Mouse (Mus musculus) gastrocnemius, postnatal 25 days (tissue): ENCODE data around the gene Rpl36a-ps1. TPM values are rescaled to one million over a fixed set of nuclear protein-coding genes. Genes with fewer than 3 reads are reported as not detected.

ENCODE experiments used
- DNase-seq: peaks from one replicate; pipeline ENCODE4 v3.0.0; 2022
- total RNA-seq, 2 experiments: library from RNA; stranded (reverse); gene quantifications; 1 replicate in 1 of 2; 2 replicates in 1 of 2; pipeline ENCODE4 v1.2.3; 2021

Gene Rpl36a-ps1
- total RNA-seq, 2 experiments from 2014 or later: 1.5 to 2.7 TPM

DNA sequence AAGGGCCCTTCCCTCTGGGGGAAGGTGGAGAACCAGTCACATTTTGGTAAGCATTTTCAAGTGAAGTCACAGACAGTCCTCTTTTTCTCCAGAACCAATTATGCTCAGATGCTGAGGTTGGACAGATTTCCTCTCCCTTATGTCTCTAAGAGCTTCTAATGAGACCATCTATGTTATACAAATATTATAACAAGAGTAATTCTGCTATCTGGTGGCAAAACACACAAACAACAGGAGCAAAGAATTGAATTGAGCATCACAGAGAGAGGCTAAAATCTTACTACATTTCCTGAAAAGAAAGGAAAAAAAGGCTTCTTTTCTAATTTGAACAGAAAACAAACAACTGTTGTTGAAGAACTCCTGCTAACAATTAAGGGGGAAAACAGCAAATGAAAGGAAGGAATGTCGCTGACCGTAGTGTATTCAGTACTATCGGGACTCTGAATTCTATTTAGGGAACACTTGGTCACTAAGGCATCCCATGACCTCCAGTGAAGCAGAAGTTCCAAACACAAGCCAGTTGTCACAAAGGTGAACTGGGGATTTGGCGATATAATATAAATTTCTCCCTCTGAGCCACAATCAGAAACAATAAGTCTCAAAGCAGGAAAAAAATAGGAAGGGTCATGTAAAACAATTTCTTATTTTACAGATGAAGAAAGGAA, 42.4 kb downstream of the Rpl36a-ps1 start:
- no peak for DNase-seq

Other genes starting within 250 kb of the Rpl36a-ps1 start
- gene Mzt1, start 51.8 kb upstream of the Rpl36a-ps1 start, total RNA-seq: 10 to 100 TPM; 24.0 to 24.6 TPM
- 1 to 10 TPM in 1 of 2 experiments, under 1 TPM in 1; 0.97 to 1.3 TPM for gene Bora, start 51.9 kb upstream of the Rpl36a-ps1 start, total RNA-seq
- 1 to 10 TPM; 7.3 to 7.9 TPM for gene Pibf1, start 105.1 kb upstream of the Rpl36a-ps1 start, total RNA-seq
- gene Dis3, start 105.5 kb upstream of the Rpl36a-ps1 start, total RNA-seq: 10 to 100 TPM; 10.2 to 11.4 TPM